Mouse (Mus musculus) lung, postnatal 14 days (tissue): ENCODE results near the gene Psmd1.

ENCODE experiments used
- DNase-seq: peaks from one replicate; pipeline ENCODE4 v3.0.0; 2021

The Psmd1 gene

DNA sequence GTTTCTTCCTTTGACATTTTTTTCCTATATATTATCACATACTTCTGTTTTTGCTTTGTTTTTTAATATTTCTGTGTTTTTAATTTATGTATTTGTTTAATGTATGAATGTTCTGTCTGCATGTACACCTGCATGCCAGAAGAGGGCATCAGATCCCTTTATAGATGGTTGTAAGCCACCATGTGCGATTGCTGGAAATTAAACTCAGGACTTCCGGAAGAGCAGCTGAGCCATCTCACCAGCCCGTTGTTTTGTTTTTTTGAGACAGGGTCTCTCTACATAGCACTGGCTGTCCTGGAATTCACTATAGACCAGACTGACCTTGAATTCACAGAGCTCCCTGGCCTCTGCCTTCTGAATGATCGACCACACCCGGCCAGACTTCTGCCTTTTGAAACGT, 1.7 kb upstream of the Psmd1 start:
- no peak for DNase-seq

- DNase-seq, result no peak
Measured at GRCm38 (mm10) chr1:86076565-86076964, 12.4 kb downstream of the Psmd1 start.

DNA sequence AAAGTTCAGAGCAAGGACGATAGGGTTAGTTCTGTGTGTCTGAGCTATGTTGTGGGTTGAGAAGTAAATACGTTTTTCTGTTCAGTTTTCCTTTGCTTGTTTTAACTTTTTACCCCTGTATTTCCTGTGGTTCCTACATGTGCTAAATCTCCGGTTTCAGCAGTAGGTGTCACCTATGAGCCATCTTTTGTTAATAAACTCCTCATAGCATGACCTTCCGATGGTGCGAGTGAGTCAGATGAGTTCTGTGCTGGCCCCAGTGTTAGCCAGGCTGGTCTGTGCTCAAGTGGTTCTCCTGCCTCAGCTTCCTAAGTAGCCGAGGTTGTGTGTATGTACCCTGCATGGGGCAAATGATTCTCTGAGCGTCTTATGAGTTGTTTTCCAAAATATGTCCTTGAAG, 30.2 kb downstream of the Psmd1 start:
- DNase-seq, result no peak

DNA sequence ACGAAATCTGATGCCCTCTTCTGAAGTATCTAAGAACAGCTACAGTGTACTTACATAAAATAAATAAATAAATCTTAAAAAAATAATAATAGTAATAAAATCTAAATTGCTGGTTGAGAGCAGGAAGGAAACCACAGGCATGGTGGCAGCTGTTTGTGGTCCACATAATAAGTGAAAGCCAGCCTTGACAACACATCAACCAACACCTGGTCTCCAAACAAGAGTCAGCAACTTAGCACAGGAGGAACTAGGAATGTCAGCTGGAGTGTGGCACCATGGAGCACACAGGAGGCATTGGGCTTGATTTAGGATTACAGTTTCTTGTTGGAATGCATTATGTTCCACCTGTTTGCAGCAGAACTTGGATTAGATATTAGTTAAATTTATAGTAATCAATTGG, 40.9 kb downstream of the Psmd1 start:
- DNase-seq, result no peak

DNA sequence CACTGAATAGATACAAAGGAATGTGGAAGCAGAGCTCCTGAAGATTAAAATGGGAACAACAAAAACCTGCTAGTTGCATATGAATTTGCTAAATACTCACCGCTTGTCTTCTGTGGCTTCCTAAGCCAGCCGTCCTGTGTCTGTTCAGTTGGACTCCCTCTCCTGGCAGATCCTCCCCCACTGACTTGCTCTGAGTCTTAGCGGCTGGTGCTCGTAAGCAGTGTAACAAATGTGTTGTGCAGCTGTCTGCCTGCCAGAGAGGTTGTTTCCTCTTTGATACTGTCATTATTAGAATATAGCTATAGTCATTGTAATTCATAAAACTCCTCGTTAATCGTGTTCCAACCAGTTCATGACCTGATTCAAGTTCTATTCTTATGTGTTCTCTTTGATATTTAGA, 47.6 kb downstream of the Psmd1 start, which contains the start of gene Htr2b:
Htr2b (minus strand) TSS at position 192 of the 400 bp plus-strand sequence.
- peak; percentile 50 for DNase-seq

- DNase-seq, result peak; percentile 14
Measured at GRCm38 (mm10) chr1:86114141-86114540, 50.0 kb downstream of the Psmd1 start.

DNA sequence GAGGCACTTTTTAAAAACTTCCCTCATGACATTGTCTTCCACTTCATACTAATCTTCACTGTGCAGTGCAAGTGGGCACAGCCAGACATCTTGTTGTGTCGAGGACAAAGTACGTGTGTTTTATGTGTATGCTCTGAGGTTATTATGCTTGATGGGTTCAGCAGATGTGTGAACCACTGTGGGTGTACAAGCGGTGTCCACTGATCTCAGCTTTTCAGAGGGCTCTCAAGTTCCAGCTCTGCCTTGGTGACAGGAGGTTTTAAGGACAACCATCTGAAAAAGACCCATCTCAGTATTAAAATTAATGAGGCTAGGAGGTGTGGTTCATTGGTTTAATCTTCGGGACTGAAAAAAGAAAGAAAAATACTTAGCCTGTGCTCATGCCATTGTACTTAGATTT, 55.4 kb downstream of the Psmd1 start:
- DNase-seq, result no peak

- DNase-seq, result no peak
Measured at GRCm38 (mm10) chr1:86126036-86126435, 61.8 kb downstream of the Psmd1 start.

DNA sequence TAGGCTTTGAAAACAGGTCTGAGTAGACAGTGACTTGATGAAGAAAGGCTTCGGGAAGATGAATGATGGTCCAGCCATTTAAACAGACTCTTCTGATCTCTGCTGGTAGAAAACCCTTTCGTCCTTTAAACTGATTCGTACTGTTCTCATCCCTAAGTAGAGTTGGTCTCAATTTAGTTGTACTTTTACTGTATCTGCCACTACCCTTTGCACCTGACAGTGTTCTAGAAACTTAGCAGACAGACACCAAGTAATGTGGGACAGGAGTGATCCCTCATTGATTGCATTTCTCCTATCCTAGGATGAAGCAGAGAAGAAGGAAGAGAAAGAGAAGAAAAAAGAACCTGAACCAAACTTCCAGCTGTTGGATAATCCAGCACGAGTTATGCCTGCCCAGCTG, 69.2 kb downstream of the Psmd1 start, which contains the start of gene Gm21972:
Gm21972 (plus strand) TSS at position 301 of the 400 bp plus-strand sequence.
- no peak for DNase-seq

DNA sequence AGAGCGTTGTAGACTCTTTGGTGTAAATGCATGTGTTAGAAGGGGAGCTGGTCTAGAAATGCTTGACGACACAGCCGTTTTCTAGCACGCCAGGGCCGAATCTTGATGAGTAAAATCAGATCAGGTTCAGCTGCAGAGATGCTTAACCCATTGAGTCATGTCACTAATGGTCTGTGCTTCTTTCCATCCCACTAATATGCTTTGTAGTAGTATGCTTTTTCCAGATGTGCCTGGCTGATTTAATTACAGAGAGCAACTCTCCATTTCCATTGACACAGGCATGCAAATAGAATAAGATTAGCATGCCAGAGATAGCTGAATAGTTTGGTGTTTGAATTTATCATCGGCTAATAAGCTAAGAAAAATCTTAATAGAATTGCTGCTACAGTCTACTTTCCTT, 71.1 kb downstream of the Psmd1 start:
- no peak for DNase-seq

DNA sequence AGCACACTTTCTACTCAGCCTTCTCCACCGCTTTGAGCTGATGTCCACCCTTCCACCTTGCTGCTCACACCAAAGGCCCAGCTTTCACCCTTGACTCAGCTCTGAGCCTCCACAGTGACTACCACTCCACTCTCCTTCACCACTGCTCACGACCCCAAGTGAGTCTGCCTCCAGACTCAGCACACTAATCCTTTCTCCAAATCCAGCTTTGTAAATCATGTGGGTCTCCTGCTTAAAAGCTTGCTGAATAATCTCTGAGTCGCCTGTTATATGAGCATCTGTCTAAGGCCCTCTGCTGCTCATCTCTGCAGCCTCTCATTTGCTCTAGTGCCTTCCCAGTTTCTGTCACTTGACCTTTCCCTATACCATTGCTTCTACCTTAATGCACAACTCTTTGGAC, 76.9 kb downstream of the Psmd1 start:
- DNase-seq, result no peak

DNA sequence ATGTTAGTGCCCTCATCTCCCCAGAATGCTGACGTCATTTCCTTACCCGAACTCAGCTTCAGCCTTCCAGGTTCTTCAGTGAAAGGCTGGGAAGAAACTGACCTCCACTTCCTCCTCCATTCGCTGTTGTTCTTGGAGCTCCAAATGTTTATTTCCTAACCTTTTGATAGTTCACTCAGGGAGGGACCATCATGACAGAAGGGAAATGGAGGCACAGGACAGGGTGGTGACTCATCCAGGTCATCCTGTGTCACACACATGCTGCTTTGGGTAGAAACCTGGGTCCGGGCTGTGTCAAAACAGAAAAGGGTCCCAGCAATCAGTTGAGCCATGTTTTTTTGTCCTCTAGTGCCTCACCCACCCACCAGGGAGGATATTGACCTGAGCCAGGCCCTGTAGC, 79.0 kb downstream of the Psmd1 start:
- DNase-seq, result no peak

- peak; percentile 8 for DNase-seq
Measured at GRCm38 (mm10) chr1:86144001-86144944, 80.1 kb downstream of the Psmd1 start.

DNA sequence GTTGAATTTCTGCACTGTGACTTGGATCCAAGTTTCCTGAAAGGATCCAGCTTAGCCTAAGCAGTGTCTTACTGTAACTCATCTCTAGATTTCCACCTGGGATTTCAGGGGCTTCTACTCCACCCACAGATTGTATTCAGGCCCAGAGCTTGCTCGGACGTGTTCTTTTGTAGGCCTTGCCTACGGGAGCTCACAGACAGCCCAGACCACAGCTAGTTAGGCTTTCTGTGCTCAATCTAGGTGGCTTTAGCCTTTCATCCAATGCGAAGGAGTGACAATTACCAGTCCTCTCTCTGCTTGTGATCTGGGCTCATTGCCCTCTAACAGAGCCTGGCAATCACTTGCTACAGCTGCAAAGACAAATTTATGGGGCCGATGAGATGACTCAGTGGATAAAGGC, 82.1 kb downstream of the Psmd1 start:
- DNase-seq, result no peak

- DNase-seq, result no peak
Measured at GRCm38 (mm10) chr1:86147557-86147956, 83.4 kb downstream of the Psmd1 start.

- DNase-seq, result no peak
Measured at GRCm38 (mm10) chr1:86148161-86148560, 84.0 kb downstream of the Psmd1 start.

DNA sequence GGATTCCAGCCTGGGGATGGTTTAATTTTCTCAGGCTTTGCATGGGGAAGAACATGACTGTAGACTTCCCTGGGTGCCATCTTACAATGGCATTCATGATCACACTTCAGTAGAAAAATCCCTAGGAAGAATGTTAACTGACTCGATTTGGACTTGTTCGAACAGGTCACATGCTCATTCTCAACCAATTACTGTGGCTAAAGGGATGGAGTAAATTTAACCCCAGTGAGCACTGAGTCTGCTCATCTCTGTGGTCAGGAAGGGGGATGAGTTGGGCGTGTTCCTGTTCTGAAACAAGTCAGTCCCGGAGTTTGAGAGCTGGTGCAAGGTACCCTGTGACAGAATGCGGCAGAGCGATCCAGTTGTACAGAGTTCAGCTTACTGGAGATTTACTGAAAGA, 86.7 kb downstream of the Psmd1 start:
- no peak for DNase-seq

DNA sequence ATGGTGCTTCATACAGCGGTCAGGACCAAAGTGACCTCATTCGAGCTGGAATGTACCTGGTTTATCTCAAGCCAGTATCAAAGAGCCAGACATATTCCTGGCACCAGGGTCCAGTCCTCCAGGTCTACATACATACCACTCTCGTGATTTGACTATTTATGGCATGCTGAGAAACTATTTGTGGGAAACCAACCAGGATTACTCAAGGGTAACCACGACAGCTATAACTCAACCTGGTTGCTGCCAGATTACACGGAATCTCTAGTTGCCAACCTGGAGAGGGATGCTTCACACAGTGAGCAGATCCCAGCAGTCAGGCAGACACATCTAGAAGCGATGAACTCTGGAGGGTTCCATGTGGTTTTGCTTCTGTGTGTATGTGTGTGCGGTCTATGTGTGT, 87.2 kb downstream of the Psmd1 start:
- no peak for DNase-seq

- DNase-seq, result no peak
Measured at GRCm38 (mm10) chr1:86152618-86153017, 88.4 kb downstream of the Psmd1 start.

GRCm38 (mm10) chr1:86154133-86154823, 90.1 kb downstream of the Psmd1 start, which contains the start of gene Armc9:
Gene Armc9, plus strand, starts transcription at chr1:86154780.
- DNase-seq, result peak; percentile 93

DNA sequence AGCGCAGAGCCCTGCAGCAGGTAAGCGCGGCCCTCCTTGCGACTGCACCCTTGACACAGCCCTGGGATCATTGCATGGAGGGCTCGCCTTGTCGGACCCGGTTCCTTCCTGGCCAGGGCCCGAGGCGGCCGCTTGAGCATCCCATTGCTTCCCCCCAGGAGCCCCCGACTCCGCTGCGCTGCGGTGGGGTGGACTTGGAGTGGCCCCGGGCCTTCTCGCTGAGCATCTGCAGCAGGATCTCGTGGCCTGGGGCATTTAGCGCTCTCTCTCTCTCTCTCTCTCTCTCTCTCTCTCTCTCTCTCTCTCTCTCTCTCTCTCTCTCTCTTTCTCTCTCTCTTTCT, 90.6 kb downstream of the Psmd1 start:
- DNase-seq, result no peak

GRCm38 (mm10) chr1:86156075-86156474, 91.9 kb downstream of the Psmd1 start:
- no peak for DNase-seq

DNA sequence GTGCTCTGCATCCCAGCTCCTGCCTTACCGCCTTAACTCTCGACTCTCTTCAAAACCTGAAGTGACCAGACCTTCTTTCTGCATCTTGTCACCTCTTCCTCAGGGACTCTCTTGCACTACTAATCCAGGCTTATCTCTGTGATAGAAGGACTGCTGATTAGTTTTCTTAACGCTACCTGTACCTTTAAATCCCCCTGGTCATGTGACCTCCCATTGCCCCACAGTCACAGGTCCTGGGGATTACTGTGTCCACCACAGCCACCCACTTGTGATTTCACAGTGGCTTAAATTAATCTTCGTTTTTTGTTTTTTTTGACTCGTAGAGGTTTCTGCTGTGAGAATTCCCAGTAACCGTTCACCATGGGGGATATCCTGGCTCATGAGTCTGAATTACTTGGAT, 92.4 kb downstream of the Psmd1 start:
- DNase-seq, result no peak

- DNase-seq, result no peak
Measured at GRCm38 (mm10) chr1:86160059-86160458, 95.9 kb downstream of the Psmd1 start.
